Mouse (Mus musculus) bone marrow macrophage, adult 2 months (primary cell): ENCODE data around the gene Clybl.

ENCODE experiments used
- CTCF ChIP-seq: IDR thresholded peaks from 2 replicates; pipeline ENCODE4 v1.5.1; 2012; ENCODE audit warnings: low read depth, mild to moderate bottlenecking, low read length, moderate library complexity
- POLR2A ChIP-seq: IDR thresholded peaks from 2 replicates; pipeline ENCODE4 v1.6.1; 2012; ENCODE audit warnings: mild to moderate bottlenecking, low read depth, low read length, borderline replicate concordance

DNA sequence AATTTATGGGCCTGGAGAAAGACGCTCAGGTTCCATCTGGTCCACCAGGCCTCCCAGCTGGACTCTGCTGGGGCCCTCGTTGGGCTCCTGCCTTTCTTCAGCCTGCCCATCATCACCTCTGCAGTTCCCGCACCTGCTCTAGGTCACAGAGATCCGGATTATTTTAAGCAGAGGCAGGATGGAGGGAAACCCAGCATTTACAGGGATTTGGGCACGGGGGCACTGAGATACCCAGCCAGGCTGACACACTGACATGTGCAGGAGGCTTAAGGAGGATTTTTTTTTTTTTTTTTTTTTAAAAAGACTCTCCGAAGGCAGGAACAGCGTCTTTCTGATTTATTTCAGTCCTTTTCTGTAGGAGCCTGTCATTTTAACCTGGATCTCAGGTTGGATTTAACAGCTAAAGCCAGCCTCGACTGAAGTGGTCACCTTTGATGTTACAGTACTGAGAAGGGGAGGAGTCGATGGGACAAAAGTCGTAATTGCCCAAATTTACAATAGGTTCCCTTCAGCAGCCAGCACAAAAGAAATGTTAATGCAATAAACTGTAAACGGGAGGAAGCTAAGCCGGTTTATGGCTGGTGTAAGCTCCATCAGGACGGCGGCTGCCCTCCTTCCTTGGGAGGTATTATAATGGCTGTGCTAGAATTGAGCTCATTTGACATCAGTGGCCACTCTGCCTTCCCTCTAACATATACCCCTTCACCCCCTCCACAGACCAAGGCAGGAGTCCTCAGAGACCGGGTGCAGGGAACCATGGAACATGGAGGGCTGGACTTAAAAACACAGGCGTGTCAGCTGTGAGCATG, 81.6 kb downstream of the Clybl start:
- no peak for TF ChIP-seq CTCF
- TF ChIP-seq POLR2A: no peak
